Mouse (Mus musculus) forebrain, embryonic 11.5 days (tissue): ENCODE measurements around the gene Nudt3. TPM values are rescaled to one million over a fixed set of nuclear protein-coding genes. Genes with fewer than 3 reads are reported as not detected.

Experiments
- ATAC-seq: fragments of 200-750 bp; cut with Nextera tagmentation; replicated peaks from 2 replicates; pipeline ENCODE4 v1.8.0; 2017; ENCODE audit warnings: moderate TSS enrichment; ENCODE audit not compliant: low FRiP score
- DNase-seq: peaks from one replicate; pipeline ENCODE4 v3.0.0-alpha.2; 2017; ENCODE audit warnings: low spot score
- H3K27ac ChIP-seq: fragments of 300-500 bp; sonication (generic); 2 replicates; pipeline ENCODE4 v1.5.1; 2014; ENCODE audit warnings: low read depth, low read length
- H3K27me3 ChIP-seq: fragments of 300-500 bp; sonication (generic); 2 replicates; pipeline ENCODE4 v1.6.1; 2014; ENCODE audit warnings: mild to moderate bottlenecking, low read length, mixed read lengths; ENCODE audit not compliant: control insufficient read depth, insufficient read depth
- H3K36me3 ChIP-seq: fragments of 300-500 bp; sonication (generic); 2 replicates; pipeline ENCODE4 v1.6.1; 2014; ENCODE audit warnings: mild to moderate bottlenecking, low read length, moderate library complexity, mixed read lengths; ENCODE audit not compliant: control insufficient read depth, insufficient read depth
- H3K4me1 ChIP-seq: fragments of 300-500 bp; sonication (generic); replicated peaks from 2 replicates; pipeline ENCODE4 v1.6.1; 2014; ENCODE audit warnings: low read length, mixed read lengths; ENCODE audit not compliant: control insufficient read depth, insufficient read depth
- H3K4me2 ChIP-seq: fragments of 300-500 bp; sonication (generic); 2 replicates; pipeline ENCODE4 v1.6.1; 2014; ENCODE audit warnings: low read depth, mild to moderate bottlenecking, low read length, moderate library complexity, mixed read lengths; ENCODE audit not compliant: severe bottlenecking
- H3K4me3 ChIP-seq: fragments of 300-500 bp; sonication (generic); 2 replicates; pipeline ENCODE4 v1.5.1; 2014; ENCODE audit warnings: low read depth, low read length
- H3K9ac ChIP-seq: fragments of 300-500 bp; sonication (generic); 2 replicates; pipeline ENCODE4 v1.6.1; 2014; ENCODE audit warnings: low read length
- H3K9me3 ChIP-seq: fragments of 300-500 bp; sonication (generic); 2 replicates; pipeline ENCODE4 v1.6.1; 2016; ENCODE audit warnings: low read length, mixed read lengths; ENCODE audit not compliant: control insufficient read depth
- WGBS: fragments of 180-500 bp; shearing (Covaris S2); extraction: QIAGEN DNeasy Blood & Tissue Kit; methylation state at CpG from one replicate; pipeline ENCODE4 v1.1.7; 2014; 5-methylcytosine and 5-hydroxymethylcytosine counted together
- polyA plus RNA-seq: library from polyadenylated mRNA; unstranded; fragments of >200 nt; fragmentation: Nextera tagmentation; extraction: Ambion mirVana; gene quantifications from 2 replicates; pipeline ENCODE4 v1.2.1, GENCODE M21; 2014

Gene Nudt3
- polyA plus RNA-seq = 50.5 and 56.8 TPM in 2 replicates

GRCm38 (mm10) chr17:27623360-27624326, at the start of gene Nudt3:
Gene Nudt3 (minus strand): TSS chr17:27623495.
- 9% methylated on average over 82 of the region's 91 CpGs for WGBS

GRCm38 (mm10) chr17:27671720-27672119, 48.4 kb upstream of the Nudt3 start:
- ATAC-seq = no peak
- Histone ChIP-seq H3K9ac (no peak overlapping the region), H3K4me3 (no peak overlapping the region), H3K9me3 (no peaks in the 10 kb centered on the region), H3K4me2 (no peak overlapping the region), H3K27me3 (no peaks in the 10 kb centered on the region), H3K36me3 (no peaks in the 10 kb centered on the region), H3K4me1 (no peaks in the 10 kb centered on the region), H3K27ac (no peak overlapping the region)
- no peak for DNase-seq
- whole genome bisulfite sequencing = 83% methylated on average over 6 of the region's 6 CpGs

More at GRCm38 (mm10) chr17:27623360-27624326, at the start of gene Nudt3:
- peak; percentile 87 for ATAC-seq
- peak; percentile 94 for DNase-seq
- Histone ChIP-seq H3K4me3 (peak within 1 kb of the TSS; percentile 97), H3K4me2 (peak within 1 kb of the TSS; percentile 58), H3K9ac (peak within 1 kb of the TSS; percentile 100), H3K9me3 (no peaks in the 10 kb centered on the region), H3K27ac (peak within 1 kb of the TSS; percentile 96), H3K27me3 (no peaks in the 10 kb centered on the region), H3K4me1 (peaks cover 8% of the 10 kb centered on the region; the same call in 1 of the 2 replicates), H3K36me3 (no peaks in the 10 kb centered on the region)

GRCm38 (mm10) chr17:27658767-27659166, 35.5 kb upstream of the Nudt3 start:
- Histone ChIP-seq H3K4me3 (no peak overlapping the region), H3K4me1 (peaks cover 6% of the 10 kb centered on the region), H3K9me3 (no peaks in the 10 kb centered on the region), H3K27ac (no peak overlapping the region), H3K36me3 (no peaks in the 10 kb centered on the region), H3K4me2 (no peak overlapping the region), H3K9ac (no peak overlapping the region), H3K27me3 (peaks cover 21% of the 10 kb centered on the region)
- DNase-seq = no peak
- 79% methylated on average over 7 of the region's 7 CpGs for WGBS
- ATAC-seq = no peak

- Histone ChIP-seq H3K9me3 (no peaks in the 10 kb centered on the region), H3K4me1 (peaks cover 6% of the 10 kb centered on the region), H3K4me3 (no peak overlapping the region), H3K9ac (no peak overlapping the region), H3K27ac (no peak overlapping the region), H3K4me2 (no peak overlapping the region), H3K36me3 (no peaks in the 10 kb centered on the region), H3K27me3 (peaks cover 21% of the 10 kb centered on the region)
- DNase-seq = no peak
- no peak for ATAC-seq
- WGBS = 80% methylated on average over 8 of the region's 8 CpGs
These were observed 33.8 kb upstream of the Nudt3 start for GRCm38 (mm10) chr17:27657123-27657522.

GRCm38 (mm10) chr17:27656414-27656813, 33.1 kb upstream of the Nudt3 start:
- 26% methylated on average over 5 of the region's 5 CpGs for WGBS

GRCm38 (mm10) chr17:27656011-27656399, 32.7 kb upstream of the Nudt3 start:
- ATAC-seq (no peak), DNase-seq (no peak)
- Histone ChIP-seq H3K9ac (peak overlapping the region; percentile 60; the same call in 1 of the 2 replicates), H3K36me3 (no peaks in the 10 kb centered on the region), H3K4me2 (peak overlapping the region; percentile 92), H3K9me3 (no peaks in the 10 kb centered on the region), H3K27me3 (peaks cover 21% of the 10 kb centered on the region), H3K4me1 (peaks cover 6% of the 10 kb centered on the region), H3K27ac (no peak overlapping the region), H3K4me3 (peak overlapping the region; percentile 45)
- WGBS = 2% methylated on average over 14 of the region's 14 CpGs

More at GRCm38 (mm10) chr17:27656414-27656813, 33.1 kb upstream of the Nudt3 start:
- Histone ChIP-seq H3K4me1 (peaks cover 6% of the 10 kb centered on the region), H3K27me3 (peaks cover 21% of the 10 kb centered on the region), H3K9me3 (no peaks in the 10 kb centered on the region), H3K4me2 (peak overlapping the region; percentile 92; the same call in 1 of the 2 replicates), H3K9ac (no peak overlapping the region), H3K36me3 (no peaks in the 10 kb centered on the region), H3K27ac (no peak overlapping the region), H3K4me3 (no peak overlapping the region)
- ATAC-seq = no peak
- no peak for DNase-seq

GRCm38 (mm10) chr17:27655089-27656010, 32.1 kb upstream of the Nudt3 start, which contains the start of gene Pacsin1:
Gene Pacsin1 (plus strand): TSS chr17:27655509.
- peak within 1 kb of the TSS; percentile 45 for H3K4me3 ChIP-seq
- peak; percentile 71 for ATAC-seq
- no peaks in the 10 kb centered on the region for H3K36me3 ChIP-seq
- peak within 1 kb of the TSS; percentile 92 for H3K4me2 ChIP-seq
- H3K9ac ChIP-seq = peak within 1 kb of the TSS; percentile 60
- H3K27ac ChIP-seq = no peak within 1 kb of the TSS
- no peaks in the 10 kb centered on the region for H3K9me3 ChIP-seq
- peak; percentile 78 for DNase-seq
- H3K4me1 ChIP-seq = peaks cover 6% of the 10 kb centered on the region
- 1% methylated on average over 59 of the region's 65 CpGs for WGBS
- peaks cover 21% of the 10 kb centered on the region for H3K27me3 ChIP-seq
